Mouse (Mus musculus) liver, adult 2 months (tissue): ENCODE data around the gene Nes.

Source experiments
- CTCF ChIP-seq: fragments of 200-500 bp; IDR thresholded peaks from 2 replicates; pipeline ENCODE4 v1.5.1; 2011; ENCODE audit warnings: low read depth, low read length, control low read depth
- POLR2A ChIP-seq: fragments of 200-500 bp; IDR thresholded peaks from 2 replicates; pipeline ENCODE4 v1.6.1; 2011; ENCODE audit warnings: low read length, control low read depth; ENCODE audit not compliant: insufficient read depth; ENCODE audit errors: extremely low read depth

GRCm38 (mm10) chr3:88002291-88002976, 31.6 kb downstream of the Nes start:
- TF ChIP-seq POLR2A = no peak
- TF ChIP-seq CTCF = no peak
